ENCODE assay signal across 18 mouse cellular contexts in genomic region chr15:98131001-98131400, GRCm38 (mm10). TPM values are rescaled to one million over a fixed set of nuclear protein-coding genes. Genes with fewer than 3 reads are reported as not detected.
"Had no signal": no experiment of that assay in that cellular context is flagged by ENCODE, and none has a peak within 500 bp of the region (broad histone marks: within the 10 kb centered on the region; RNA-seq: fewer than 3 reads in every experiment).

No protein-coding gene starts in this region.

- H3K27me3 ChIP-seq: kidney, embryonic 15.5 days; limb, embryonic 15.5 days; liver, embryonic 12.5 days; neural tube, embryonic 12.5 days had no signal

- H3K9me3 ChIP-seq: kidney, embryonic 15.5 days; limb, embryonic 15.5 days; liver, embryonic 12.5 days; midbrain, embryonic 10.5 days; neural tube, embryonic 12.5 days had no signal

- H3K4me1 ChIP-seq: limb, embryonic 15.5 days; liver, embryonic 12.5 days; midbrain, embryonic 10.5 days; neural tube, embryonic 12.5 days had no signal

- H3K4me2 ChIP-seq: kidney, embryonic 15.5 days; limb, embryonic 15.5 days; liver, embryonic 12.5 days; lung, embryonic 14.5 days; neural tube, embryonic 12.5 days had no signal

- H3K27ac ChIP-seq: kidney, embryonic 15.5 days; limb, embryonic 15.5 days; liver, embryonic 12.5 days; midbrain, embryonic 10.5 days; neural tube, embryonic 12.5 days; stomach, postnatal 0 days had no signal

- H3K9ac ChIP-seq: kidney, embryonic 15.5 days; limb, embryonic 15.5 days; liver, embryonic 12.5 days; lung, embryonic 14.5 days; neural tube, embryonic 12.5 days had no signal

- H3K4me3 ChIP-seq: kidney, embryonic 15.5 days; limb, embryonic 15.5 days; liver, embryonic 12.5 days; midbrain, embryonic 10.5 days; neural tube, embryonic 12.5 days had no signal

- ATAC-seq: liver, embryonic 12.5 days had no signal

- DNase-seq: kidney, postnatal 25 days; layer of hippocampus, postnatal 36 days; lung, embryonic 14.5 days; lung, postnatal 10 days; lung, postnatal 4 days; midbrain, embryonic 14.5 days; retina, postnatal 1 day; right cerebral cortex, postnatal 4 days; thymus, adult 18-20 months; thymus, postnatal 14 days had no signal

RNA-seq across cellular contexts. Expression of gene Ccdc184, which starts 36.0 kb away (rescaled TPM):
- total RNA-seq: megakaryocyte, adult 5-6 weeks; neutrophil, adult 5-6 weeks had no signal
- polyA plus RNA-seq: liver, embryonic 12.5 days; lung, embryonic 14.5 days had no signal
